Mouse (Mus musculus): ENCODE measurements at regions not wholly inside any gene's neighbourhood (a gene's known extent, or its start where the extent isn't known, plus 50 kb on each side); places are given as distances from the start of the nearest gene placed in this dataset.

DNA sequence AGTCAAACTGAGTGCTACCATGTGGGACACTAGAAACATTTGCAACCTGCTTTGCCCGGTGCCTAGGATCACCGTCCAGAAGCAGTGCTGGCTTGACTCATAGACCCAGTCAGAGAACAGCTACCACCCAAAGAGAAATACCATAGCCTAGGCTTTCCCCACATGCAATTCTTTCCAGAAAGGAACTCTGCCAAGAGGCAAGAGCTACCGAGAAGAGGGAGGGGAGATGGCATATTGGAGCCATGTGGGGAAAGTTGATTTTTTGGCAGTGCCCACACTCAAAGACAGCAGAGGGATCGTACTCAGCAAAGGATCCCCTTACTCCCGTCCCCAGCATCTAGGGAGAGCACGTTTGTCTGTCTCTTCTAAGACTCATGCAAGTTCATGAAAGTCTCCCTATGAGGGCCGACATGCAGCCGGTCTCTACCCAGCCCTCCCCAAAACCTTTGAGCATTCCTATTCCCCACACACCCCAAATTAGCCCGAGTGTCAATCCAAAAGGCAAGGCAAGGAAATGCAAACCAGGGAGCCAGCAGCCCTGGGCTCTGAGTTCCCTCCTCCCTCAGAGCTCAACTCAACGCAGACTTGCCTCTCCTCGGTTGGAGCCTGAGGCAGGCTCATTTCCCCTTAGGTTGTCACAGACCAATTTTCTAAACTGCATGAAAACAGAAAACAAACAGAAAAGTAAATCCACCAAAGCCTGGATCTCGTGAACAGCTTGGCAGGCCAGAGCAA, 116.2 kb upstream of the Pkdcc start:
- DNase-seq: no peak

DNA sequence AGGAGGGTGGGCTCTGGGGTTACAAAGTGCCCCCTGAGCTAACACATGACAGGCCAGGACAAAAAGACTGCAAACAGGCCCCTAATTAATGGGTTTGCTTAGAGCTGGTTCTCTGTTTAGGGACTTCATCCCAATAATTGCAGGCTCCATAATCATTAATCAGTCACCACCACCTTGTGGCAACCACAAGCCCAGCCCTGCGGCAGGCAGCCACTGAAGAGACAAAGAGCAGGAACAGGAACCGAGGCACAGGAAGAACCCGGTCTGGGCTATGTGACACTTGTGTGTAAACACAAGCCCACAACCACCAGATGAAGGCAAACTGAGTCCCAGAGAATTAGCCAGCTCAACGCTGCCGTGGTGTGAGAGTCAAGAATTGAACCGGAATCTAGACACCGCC, 114.1 kb upstream of the Pkdcc start:
- no peak for DNase-seq

- DNase-seq: no peak
These were observed 113.3 kb upstream of the Pkdcc start for GRCm38 (mm10) chr17:83101756-83102155.

GRCm38 (mm10) chr17:83102675-83103412, 112.2 kb upstream of the Pkdcc start:
- DNase-seq: no peak

DNA sequence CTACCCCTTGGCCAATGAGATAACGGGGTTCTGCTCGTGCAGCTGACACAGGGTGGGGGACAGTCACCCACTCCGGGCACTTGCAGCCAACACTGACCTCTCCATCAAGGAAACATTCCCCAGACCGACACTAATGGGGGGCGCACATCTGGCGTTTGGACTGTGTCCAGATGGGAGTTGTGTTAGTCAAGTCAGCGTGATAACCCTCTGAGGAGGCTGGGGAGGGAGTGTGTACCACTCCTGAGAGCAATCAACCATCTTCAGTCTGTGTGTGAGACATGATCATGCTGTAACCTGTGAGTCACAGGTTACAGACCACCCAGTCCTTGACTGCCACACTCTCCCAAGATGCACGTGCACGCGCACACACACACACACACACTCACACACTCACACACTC, 106.9 kb upstream of the Pkdcc start:
- peak; percentile 22 for DNase-seq

DNA sequence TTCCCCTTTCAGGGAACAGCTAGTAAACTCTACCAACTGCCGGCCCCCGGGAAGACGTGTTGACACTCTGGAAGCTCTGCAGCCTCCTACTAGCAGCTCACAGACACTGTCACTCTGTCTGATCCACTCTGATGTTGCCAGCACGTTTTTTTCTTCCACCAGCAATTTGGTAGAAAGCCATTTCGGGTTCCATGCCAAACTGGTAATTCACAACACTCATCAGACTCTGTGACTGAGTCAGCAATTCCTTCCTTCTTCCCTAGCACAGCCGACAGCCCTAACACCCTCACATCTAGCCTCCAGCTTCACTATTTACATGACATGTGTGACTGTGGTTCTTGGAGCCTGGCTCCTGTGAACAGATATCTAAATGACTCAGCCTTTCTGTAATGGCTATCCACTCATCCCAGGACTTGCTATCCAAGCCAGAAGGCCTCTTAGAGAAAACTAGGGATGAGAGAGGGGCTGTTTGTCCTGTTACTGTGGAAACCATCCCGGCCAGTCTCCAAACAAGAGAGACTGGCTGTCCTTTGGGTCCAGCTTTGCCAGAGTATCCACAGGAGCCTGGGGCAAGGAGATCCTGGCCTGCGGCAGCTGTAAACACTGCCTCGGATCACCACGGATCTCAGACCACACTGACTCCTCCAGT, 105.2 kb upstream of the Pkdcc start:
- peak; percentile 83 for DNase-seq

DNA sequence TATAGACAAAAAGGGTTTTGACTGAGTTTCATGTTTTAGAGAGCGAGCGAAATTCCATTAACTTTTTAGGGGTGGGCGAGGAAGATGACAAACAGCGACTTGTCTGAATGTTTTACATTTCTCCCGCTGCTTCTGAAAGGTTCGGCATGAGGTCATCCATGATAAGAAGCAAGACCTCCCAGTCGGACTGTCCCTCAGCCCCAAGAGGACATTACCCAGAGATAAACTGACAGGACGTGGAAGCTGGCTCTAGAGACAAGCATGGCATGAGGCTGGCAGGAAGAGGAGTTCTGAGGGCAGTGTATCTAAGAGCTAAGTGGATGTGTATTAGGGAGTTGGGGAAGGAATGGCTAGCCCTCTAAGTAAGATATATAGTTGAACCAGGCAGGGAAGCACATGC, 104.5 kb upstream of the Pkdcc start:
- no peak for DNase-seq

- DNase-seq: no peak
These were observed 99.9 kb upstream of the Pkdcc start for GRCm38 (mm10) chr17:83115146-83115545.

DNA sequence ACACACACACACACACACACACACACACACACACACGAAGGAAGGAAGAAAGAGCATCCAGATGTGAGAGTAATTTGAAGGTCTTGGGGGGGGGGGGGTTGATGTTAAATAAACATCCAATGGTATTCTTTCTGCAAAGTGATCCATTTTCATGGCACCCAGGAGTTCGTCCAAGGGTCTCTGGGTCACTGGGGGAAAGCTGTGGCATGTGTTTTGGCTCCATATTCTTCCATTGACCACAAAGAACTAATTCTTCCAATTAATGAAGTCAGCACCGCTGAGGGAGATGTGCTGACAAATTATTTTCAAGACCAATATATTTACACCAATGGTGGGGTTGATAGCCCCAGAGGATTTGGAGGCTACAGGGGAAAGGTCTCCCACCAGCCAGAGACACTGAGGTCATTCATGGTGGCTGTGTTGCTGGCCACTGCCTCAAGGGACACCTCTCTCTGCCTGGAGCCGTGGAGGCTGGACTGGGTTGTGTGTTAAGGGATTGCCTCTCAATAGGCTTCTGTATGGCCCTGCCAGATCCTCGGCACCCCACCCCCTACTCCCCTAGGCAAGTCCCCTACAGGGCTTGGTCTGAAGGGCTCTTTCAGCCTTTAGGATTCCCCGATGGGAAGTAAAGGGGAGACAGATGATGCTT, 99.1 kb upstream of the Pkdcc start:
- no peak for DNase-seq

DNA sequence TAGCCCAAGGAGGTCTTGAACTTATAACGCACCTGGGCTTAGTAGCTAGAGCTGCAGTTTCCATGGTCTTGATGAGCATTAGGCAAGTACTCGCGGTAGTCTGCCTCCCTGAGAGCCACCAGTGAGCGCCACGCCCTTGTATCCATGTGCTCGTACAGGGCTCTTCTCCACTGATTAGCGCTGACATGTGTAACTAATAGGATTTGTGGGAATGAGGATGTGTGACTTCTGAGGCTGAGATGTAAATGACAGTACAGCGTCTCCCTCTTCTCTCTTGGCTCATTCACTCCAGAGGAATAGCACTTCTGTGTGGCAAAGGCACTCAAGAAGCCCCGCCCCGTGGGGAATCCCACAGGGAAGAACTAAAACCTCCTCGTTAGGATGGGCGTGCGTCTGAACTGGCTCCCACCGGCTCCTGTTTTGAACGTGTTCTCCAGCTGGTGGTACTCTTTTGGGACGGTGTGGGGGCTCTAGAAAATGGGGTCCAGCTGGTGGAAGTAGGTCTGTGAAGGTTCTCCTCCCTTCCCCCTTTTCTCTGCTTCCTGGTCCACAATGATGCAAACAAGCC, 94.3 kb upstream of the Pkdcc start:
- no peak for DNase-seq

GRCm38 (mm10) chr17:83122525-83123280, 92.4 kb upstream of the Pkdcc start:
- DNase-seq: peak; percentile 66

DNA sequence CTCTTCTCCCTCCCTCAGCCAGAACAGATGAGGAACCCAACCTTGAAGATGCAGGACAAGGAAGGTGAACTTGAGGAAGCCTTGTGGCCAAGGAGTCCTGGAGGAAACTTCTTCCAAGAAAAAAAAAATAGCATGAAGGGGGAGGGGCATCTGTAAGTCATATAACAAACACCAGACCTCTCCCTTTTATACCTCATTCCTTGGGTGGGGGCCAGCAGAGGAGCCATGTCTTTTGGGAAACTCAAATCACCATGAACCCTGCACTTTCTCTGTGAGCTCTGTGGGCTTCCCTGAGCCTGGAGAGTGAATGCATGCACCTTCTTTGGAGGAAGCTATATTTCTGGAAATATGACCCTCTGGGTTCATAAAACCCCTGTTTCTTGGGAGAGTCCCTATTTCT, 90.0 kb upstream of the Pkdcc start:
- DNase-seq: no peak

- DNase-seq: no peak
These were observed 87.2 kb upstream of the Pkdcc start for GRCm38 (mm10) chr17:83127842-83128241.

GRCm38 (mm10) chr17:83128843-83129544, 86.1 kb upstream of the Pkdcc start:
- DNase-seq: no peak

DNA sequence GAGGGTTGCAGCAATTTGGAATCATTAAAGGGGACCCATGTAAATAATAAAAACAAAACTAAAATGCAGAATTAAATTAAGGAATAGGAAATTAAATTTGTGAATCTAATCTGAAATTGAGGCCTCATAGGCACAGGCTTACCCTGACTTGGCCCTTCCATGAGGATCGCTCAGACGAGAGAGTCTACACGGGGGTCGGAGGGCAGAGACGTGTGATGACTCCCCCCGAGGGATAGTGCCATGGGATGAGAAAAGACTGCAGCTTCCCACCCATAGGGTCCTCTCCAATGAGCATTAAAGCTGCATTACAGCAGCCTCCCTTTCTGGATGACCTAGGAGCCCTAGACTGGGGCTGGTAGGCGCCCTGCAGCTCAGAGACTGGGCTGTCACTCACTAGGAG, 85.4 kb upstream of the Pkdcc start:
- DNase-seq: no peak

- no peak for DNase-seq
These were observed 81.9 kb upstream of the Pkdcc start for GRCm38 (mm10) chr17:83133201-83133600.

GRCm38 (mm10) chr17:83135441-83136120, 79.5 kb upstream of the Pkdcc start:
- no peak for DNase-seq

GRCm38 (mm10) chr17:83136267-83136666, 78.8 kb upstream of the Pkdcc start:
- no peak for DNase-seq

DNA sequence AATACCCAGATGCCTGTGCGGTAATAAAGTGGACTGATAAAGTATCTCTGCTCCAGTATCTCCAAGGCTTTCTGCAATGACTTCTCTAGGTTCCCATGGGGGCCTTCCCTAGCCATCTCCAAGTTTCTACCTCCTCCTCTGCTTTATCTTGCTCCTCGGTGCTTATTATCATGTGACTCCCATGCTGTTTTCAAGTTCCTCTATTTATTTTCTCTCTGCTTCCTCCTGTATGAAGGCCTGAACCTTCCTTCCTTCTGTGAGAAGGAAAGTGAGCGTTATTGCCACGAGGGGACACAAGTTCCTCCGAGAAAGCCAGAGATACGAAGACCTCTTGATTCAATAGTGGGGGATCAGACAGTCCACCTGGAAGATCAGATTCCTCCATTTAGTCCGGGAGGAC, 77.4 kb upstream of the Pkdcc start:
- no peak for DNase-seq

- DNase-seq: peak; percentile 45
These were observed 76.3 kb upstream of the Pkdcc start for GRCm38 (mm10) chr17:83138493-83139417.
